Mouse (Mus musculus) cortical plate, adult 2 months (tissue): ENCODE measurements around the gene Slc38a10. TPM values are rescaled to one million over a fixed set of nuclear protein-coding genes. Genes with fewer than 3 reads are reported as not detected.

Experiments used
- H3K27ac ChIP-seq: fragments of 200-500 bp; 2 replicates; pipeline ENCODE4 v1.5.1; 2012; ENCODE audit warnings: low read length, control low read depth, inconsistent platforms; ENCODE audit not compliant: insufficient read depth
- H3K4me1 ChIP-seq: fragments of 200-500 bp; 2 replicates; pipeline ENCODE4 v1.6.1; 2011; ENCODE audit warnings: low read length; ENCODE audit not compliant: control insufficient read depth, insufficient read depth
- H3K4me3 ChIP-seq: fragments of 200-500 bp; 2 replicates; pipeline ENCODE4 v1.5.1; 2011; ENCODE audit warnings: mild to moderate bottlenecking, low read length, control low read depth; ENCODE audit not compliant: insufficient read depth
- CTCF ChIP-seq: fragments of 200-500 bp; IDR thresholded peaks from 2 replicates; pipeline ENCODE4 v1.5.1; 2011; ENCODE audit warnings: mild to moderate bottlenecking, control low read depth, low read length; ENCODE audit not compliant: insufficient read depth; ENCODE audit errors: extremely low read depth
- POLR2A ChIP-seq: fragments of 200-500 bp; IDR thresholded peaks from 2 replicates; pipeline ENCODE4 v1.6.1; 2011; ENCODE audit warnings: mild to moderate bottlenecking, low read length, control low read depth; ENCODE audit not compliant: insufficient read depth; ENCODE audit errors: extremely low read depth
- polyA plus RNA-seq: library from polyadenylated mRNA; depleted of rRNA; stranded (reverse); fragments of >200 nt; gene quantifications from 2 replicates; pipeline ENCODE4 v1.2.3, GENCODE M21; 2012

Slc38a10 gene
- polyA plus RNA-seq, 1 experiment, result 60.3 TPM

DNA sequence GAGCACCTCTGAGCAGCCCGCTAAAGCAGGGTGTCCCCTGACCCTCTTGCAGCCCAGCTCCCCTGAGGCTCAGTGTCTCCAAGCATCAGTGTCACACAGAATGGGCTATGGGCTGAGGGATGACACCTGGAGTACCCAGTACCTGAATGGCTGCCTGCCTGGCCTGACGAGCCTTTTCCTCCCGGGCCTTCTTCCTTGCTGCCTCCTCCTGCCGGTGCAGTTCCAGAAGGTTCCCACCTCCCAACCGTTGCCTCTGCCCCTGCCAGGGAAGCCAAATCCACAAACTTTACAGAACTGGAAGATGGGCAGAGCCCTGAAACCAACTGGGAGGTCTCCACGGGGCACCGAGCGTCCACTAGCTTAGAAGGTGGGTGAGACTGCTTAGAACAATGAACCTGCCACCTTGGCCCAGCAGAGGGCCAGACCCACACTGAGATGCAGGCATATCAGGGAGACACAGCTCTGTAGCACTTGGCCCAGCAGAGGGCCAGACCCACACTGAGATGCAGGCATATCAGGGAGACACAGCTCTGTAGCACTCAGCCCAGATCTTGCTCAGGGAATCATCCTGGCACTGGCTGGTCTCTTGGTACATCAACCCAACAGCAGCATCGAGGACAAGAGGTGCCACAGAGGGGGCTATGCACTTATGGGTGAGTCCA lies 78.0 kb downstream of the Slc38a10 start:
- no peak overlapping the region for H3K27ac ChIP-seq
- TF ChIP-seq POLR2A (no peak), CTCF (no peak)
- no peaks in the 10 kb centered on the region for H3K4me1 ChIP-seq
- no peak overlapping the region for H3K4me3 ChIP-seq

DNA sequence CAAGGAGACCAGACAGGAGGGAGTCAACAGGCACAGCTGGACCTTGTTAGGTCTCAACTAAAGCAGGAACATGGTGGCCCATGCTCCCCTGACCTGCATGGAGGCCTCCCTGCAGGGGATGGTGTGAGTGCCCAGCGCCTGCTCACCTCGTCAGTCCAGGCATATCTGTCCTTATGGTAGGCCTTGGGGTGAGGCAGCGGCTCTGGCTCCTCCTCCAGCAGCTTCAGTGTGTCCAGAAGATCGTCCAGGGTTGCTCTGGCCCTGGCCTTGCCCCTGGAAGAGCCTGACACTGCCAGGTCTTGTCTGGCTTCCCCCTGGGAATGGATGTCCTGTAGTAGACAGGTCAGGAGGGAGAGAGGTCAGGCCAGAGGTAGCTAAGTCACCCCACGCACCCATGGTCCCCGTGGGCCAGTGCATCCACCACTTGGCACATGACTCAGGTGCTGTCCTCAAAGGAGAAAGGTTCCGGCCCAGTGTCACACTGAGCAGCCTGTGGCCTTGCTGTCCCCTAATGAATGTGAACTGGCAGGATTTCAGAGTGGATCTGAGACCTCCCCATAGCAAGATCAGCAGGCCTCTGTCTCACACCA lies 79.3 kb downstream of the Slc38a10 start:
- Histone ChIP-seq H3K4me1 (no peaks in the 10 kb centered on the region), H3K4me3 (no peak overlapping the region), H3K27ac (no peak overlapping the region)
- TF ChIP-seq POLR2A, result no peak
- no peak for TF ChIP-seq CTCF

DNA sequence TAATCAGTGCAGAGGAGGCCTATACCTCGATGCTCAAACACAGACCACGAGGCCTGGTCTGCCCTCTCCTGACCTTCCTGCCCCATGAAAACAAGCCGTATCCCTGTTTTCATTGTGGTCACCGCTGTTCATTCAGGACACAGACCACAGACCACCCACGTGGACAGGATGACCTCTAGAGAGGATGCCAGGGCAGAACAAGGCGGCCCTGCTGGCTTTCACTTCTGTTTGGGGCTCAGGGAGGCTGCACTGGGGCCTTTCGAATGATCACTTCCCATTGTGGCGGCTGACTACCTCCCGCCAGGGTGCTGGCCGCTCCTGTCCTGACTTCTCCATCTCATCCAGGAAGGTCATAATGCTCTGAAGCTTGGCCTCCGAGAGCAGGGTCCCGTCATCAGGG lies 80.1 kb downstream of the Slc38a10 start:
- no peaks in the 10 kb centered on the region for H3K4me1 ChIP-seq
- no peak for TF ChIP-seq CTCF
- H3K27ac ChIP-seq, result no peak overlapping the region
- no peak overlapping the region for H3K4me3 ChIP-seq

DNA sequence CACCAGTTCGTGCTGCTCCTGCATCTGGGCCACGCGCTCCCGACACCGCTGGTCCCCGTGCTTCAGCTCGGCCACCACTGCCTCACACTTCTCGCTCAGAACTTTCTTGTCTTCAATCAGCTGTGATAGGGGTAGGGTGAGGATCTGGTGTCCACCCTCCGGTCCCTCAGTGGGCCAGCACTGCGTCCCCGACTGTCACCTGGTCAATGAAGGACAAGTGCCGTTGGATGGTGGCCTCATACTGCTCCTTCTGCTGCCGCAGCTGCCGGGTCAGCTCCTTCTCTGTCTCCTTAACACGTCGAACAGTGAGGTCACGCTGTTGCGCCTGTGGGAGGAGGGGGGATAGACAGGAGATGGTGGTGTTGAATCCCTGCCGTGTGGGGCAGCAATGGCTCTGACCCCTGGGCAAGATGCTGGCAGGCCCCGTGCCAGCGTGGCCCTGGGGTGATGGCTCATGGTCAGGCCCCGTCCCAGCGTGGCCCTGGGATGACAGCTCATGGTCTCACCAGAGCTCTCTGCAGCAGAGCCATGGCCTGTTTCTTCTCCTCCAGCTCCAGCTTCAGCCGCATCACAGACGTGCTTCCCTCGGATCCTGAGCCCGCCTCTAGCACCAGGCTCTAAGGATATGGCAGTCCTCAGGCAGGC lies 80.7 kb downstream of the Slc38a10 start:
- H3K4me1 ChIP-seq, result no peaks in the 10 kb centered on the region
- no peak for TF ChIP-seq POLR2A
- no peak for TF ChIP-seq CTCF
- no peak overlapping the region for H3K27ac ChIP-seq
- no peak overlapping the region for H3K4me3 ChIP-seq

DNA sequence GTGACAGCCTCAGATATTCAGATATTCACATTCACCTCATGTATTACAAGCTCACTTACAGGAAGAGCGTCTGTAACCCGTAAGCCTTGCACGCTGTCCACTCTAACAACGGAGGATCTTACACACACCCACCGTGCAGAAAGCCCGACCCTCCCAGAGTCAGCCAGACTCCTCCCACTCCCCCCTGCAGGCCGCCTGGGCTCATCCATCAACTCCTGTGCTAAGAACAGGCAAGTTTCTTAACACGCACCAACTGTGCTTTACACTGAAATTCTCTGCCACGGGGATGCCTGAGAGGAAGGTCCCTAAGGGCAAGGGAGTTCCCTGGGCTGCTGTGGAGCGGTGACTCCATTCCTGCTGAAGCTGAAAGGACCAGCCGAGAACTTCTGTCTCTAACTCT lies 81.9 kb downstream of the Slc38a10 start:
- Histone ChIP-seq H3K27ac (no peak overlapping the region), H3K4me3 (no peak overlapping the region), H3K4me1 (no peaks in the 10 kb centered on the region)
- TF ChIP-seq POLR2A, result no peak
- TF ChIP-seq CTCF, result no peak

DNA sequence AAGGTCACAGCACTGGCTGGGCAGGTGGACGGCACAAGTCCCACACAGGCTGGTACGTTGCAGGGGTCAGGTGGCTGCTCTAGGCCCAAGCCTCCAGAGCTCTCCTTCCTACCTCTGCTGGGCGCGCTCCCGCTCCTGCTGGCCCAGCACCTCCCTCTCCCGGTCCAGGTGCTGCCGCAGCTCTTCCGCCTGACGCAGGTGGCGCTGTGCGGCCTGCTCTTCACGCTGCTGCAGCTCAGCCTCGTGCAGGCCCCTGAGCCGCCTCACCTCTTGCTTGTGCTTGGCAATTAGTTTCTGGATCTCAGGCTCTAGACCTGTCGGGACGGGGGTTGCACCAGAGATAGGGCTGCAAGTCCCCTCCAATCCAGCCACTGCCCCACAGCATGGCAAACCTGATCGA lies 83.3 kb downstream of the Slc38a10 start:
- TF ChIP-seq CTCF, result no peak
- TF ChIP-seq POLR2A, result no peak
- H3K4me1 ChIP-seq, result no peaks in the 10 kb centered on the region
- H3K27ac ChIP-seq, result no peak overlapping the region
- no peak overlapping the region for H3K4me3 ChIP-seq

DNA sequence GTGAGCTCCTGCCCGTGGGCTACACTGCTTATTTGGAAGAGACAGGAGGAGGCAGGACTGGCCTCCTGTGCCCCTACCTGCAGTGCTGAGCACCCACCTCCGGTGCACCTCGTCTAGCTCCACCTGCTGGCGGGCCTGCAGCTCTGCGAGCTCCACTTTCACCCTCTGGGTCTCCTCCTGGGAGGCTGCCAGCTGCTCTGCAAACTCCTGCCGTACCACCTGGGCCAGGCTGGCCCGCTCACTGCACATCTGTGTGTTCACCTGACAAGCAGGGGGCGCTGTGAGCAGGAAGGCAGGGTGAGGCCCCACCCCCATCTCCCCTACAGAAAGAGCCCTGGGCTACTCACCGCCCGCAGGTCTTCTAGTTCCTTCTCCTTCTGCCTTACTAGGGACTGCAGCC lies 85.9 kb downstream of the Slc38a10 start:
- TF ChIP-seq CTCF (peak; percentile 65), POLR2A (no peak)
- no peak overlapping the region for H3K27ac ChIP-seq

DNA sequence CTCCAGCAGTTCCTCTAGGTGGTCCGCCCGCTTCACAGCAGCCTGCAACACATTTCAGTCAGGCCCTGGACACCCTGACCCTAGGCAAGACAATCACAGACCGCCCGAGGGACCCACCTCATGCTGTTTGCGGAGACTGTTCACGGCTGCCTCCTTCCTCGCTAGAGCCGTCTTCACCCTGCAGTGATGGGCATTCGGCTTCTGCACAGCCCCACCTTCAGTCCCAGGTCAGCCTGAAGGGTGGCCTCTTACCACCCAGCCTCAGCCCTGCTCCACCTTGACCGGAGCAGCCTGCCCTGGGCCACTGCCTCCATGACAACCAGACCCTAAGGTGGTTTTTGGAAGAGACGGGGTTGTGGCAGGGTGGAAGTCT lies 86.5 kb downstream of the Slc38a10 start:
- Histone ChIP-seq H3K27ac (no peak overlapping the region), H3K4me1 (no peaks in the 10 kb centered on the region), H3K4me3 (no peak overlapping the region)
- TF ChIP-seq CTCF (no peak), POLR2A (no peak)

More for the DNA sequence above, 85.9 kb downstream of the Slc38a10 start:
- no peak overlapping the region for H3K4me3 ChIP-seq
- no peaks in the 10 kb centered on the region for H3K4me1 ChIP-seq

DNA sequence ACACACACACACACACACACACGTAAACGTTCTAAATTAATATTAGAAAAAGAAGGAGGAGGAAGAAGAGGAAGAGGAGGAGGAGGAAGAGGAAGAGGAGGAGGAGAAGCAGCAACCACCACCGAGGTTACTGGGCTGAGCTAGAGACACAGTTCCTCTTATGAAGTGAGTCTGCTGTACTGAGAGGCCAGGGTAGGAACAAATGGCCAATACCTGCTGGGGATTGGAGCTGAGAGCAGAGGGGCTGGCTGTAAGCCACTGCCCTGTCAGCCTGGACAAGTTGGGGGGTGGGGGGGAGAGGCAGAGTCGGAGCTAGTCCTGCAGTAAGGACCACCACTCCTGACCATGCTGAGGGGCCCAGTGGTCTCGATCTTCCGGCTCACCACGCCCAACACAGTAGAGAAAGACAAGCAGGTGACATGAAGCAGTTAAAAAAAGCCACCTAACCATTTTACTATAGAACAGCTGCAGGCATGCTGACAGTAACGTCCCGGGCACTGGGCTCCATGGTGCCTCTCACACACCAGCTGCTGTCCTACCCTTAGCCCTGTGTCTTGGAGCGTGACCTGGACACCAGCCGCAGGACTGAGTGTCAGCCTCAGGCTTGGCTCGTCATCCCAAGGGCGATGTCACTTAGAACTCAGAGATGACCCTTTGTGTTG lies 87.0 kb downstream of the Slc38a10 start:
- no peaks in the 10 kb centered on the region for H3K4me1 ChIP-seq
- TF ChIP-seq CTCF (no peak), POLR2A (no peak)
- H3K27ac ChIP-seq, result no peak overlapping the region
- no peak overlapping the region for H3K4me3 ChIP-seq
